Mouse (Mus musculus) liver, embryonic 13.5 days (tissue): Measurements from ENCODE around the gene Sbf2. TPM values are rescaled to one million over a fixed set of nuclear protein-coding genes. Genes with fewer than 3 reads are reported as not detected.
"Not testable (repeated sequence)": the region's sequence is repeated elsewhere in the genome, so short reads cannot be mapped to it uniquely, and the experiment has no call there.

Experiments
- ATAC-seq: fragments of 200-750 bp; cut with Nextera tagmentation; 2 replicates; pipeline ENCODE4 v1.8.0; 2017; ENCODE audit warnings: low read depth, mild to moderate bottlenecking, moderate number of reproducible peaks, moderate library complexity
- DNase-seq: peaks from one replicate; pipeline ENCODE4 v3.0.0; 2022
- H3K27ac ChIP-seq: fragments of 300-500 bp; sonication (generic); 2 replicates; pipeline ENCODE4 v1.5.1; 2015; ENCODE audit warnings: moderate library complexity, mild to moderate bottlenecking, inconsistent platforms
- H3K27me3 ChIP-seq: fragments of 300-500 bp; sonication (generic); 2 replicates; pipeline ENCODE4 v1.6.1; 2015; ENCODE audit warnings: mild to moderate bottlenecking, inconsistent platforms
- H3K36me3 ChIP-seq: fragments of 300-500 bp; sonication (generic); 2 replicates; pipeline ENCODE4 v1.6.1; 2015; ENCODE audit warnings: mild to moderate bottlenecking, inconsistent platforms
- H3K4me1 ChIP-seq: fragments of 300-500 bp; sonication (generic); replicated peaks from 2 replicates; pipeline ENCODE4 v1.6.1; 2015; ENCODE audit warnings: inconsistent platforms
- H3K4me2 ChIP-seq: fragments of 300-500 bp; sonication (generic); 2 replicates; pipeline ENCODE4 v1.6.1; 2015; ENCODE audit warnings: inconsistent platforms, mild to moderate bottlenecking, moderate library complexity
- H3K4me3 ChIP-seq: fragments of 300-500 bp; sonication (generic); replicated peaks from 2 replicates; pipeline ENCODE4 v1.5.1; 2015; ENCODE audit warnings: mild to moderate bottlenecking, inconsistent platforms
- H3K9ac ChIP-seq: fragments of 300-500 bp; sonication (generic); 2 replicates; pipeline ENCODE4 v1.6.1; 2015; ENCODE audit warnings: mild to moderate bottlenecking, inconsistent platforms
- H3K9me3 ChIP-seq: fragments of 300-500 bp; sonication (generic); replicated peaks from 2 replicates; pipeline ENCODE4 v1.6.1; 2016; ENCODE audit warnings: inconsistent platforms
- WGBS: fragments of 180-500 bp; shearing (Covaris S2); methylation state at CpG from one replicate; pipeline ENCODE4 v1.1.7; 2015; ENCODE audit not compliant: insufficient replicate concordance; 5-methylcytosine and 5-hydroxymethylcytosine counted together
- polyA plus RNA-seq: library from polyadenylated mRNA; unstranded; fragments of >200 nt; fragmentation: Nextera tagmentation; extraction: Ambion mirVana; gene quantifications from 2 replicates; pipeline ENCODE4 v1.2.1, GENCODE M21; 2015

Sbf2 gene
- polyA plus RNA-seq, 1 experiment from 2014 or later: 5.3 TPM

GRCm38 (mm10) chr7:110615151-110615631, 469 bp upstream of the Sbf2 start:
- DNase-seq: no peak
- under 1% methylated on average over 20 of the region's 20 CpGs for WGBS

GRCm38 (mm10) chr7:110613381-110614132, 1.2 kb downstream of the Sbf2 start:
- Histone ChIP-seq H3K4me1 (peaks cover 23% of the 10 kb centered on the region), H3K4me2 (peak overlapping the region; percentile 70), H3K36me3 (no peaks in the 10 kb centered on the region), H3K9me3 (no peaks in the 10 kb centered on the region), H3K27me3 (peaks cover 73% of the 10 kb centered on the region), H3K4me3 (peak overlapping the region; percentile 64), H3K27ac (peak overlapping the region; percentile 83), H3K9ac (0 out of 2 replicates have a peak overlapping the region, but pooled peaks have one; percentile 67)
- DNase-seq (no peak), ATAC-seq (no peak)
- WGBS: 5% methylated on average over 17 of the region's 17 CpGs

More at GRCm38 (mm10) chr7:110615151-110615631, 469 bp upstream of the Sbf2 start:
- no peaks in the 10 kb centered on the region for H3K36me3 ChIP-seq
- H3K4me2 ChIP-seq: peak overlapping the region; percentile 70
- H3K27ac ChIP-seq: peak overlapping the region; percentile 83
- H3K9me3 ChIP-seq: no peaks in the 10 kb centered on the region
- peak overlapping the region; percentile 67 for H3K9ac ChIP-seq
- peaks cover 88% of the 10 kb centered on the region for H3K27me3 ChIP-seq
- peak overlapping the region; percentile 64 for H3K4me3 ChIP-seq
- peaks cover 33% of the 10 kb centered on the region for H3K4me1 ChIP-seq
- ATAC-seq: no peak

GRCm38 (mm10) chr7:110606906-110607305, 7.8 kb downstream of the Sbf2 start:
- Histone ChIP-seq H3K9me3 (no peaks in the 10 kb centered on the region), H3K4me3 (no peak overlapping the region), H3K4me1 (no peaks in the 10 kb centered on the region), H3K27ac (no peak overlapping the region), H3K27me3 (peaks cover 8% of the 10 kb centered on the region), H3K9ac (no peak overlapping the region), H3K36me3 (no peaks in the 10 kb centered on the region), H3K4me2 (no peak overlapping the region)
- DNase-seq (no peak), ATAC-seq (no peak)
- 63% methylated on average over 1 of the region's 1 CpGs for WGBS

DNA sequence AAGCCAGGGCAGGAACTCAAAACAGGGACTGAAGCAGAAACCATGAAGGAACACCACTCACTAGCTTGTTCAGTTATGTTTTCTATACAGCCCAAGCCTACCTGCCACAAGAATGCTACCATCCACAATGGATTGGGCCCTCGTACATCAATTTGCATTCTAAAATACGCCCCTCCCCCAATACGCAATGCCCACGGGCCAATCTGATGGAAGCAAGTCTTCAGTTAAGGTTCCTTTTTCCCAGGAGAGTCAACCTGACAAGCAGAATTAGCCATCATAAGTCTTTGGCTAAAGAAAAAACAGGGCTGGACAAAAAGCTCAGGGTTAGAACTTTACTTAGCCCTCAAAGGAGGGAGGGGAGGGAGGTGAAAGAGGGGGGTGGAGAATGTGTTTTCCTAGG, 9.2 kb downstream of the Sbf2 start:
- Histone ChIP-seq H3K4me1 (no peaks in the 10 kb centered on the region), H3K4me2 (no peak overlapping the region), H3K9me3 (no peaks in the 10 kb centered on the region), H3K36me3 (no peaks in the 10 kb centered on the region), H3K9ac (no peak overlapping the region), H3K4me3 (no peak overlapping the region), H3K27ac (no peak overlapping the region), H3K27me3 (no peaks in the 10 kb centered on the region)
- DNase-seq: no peak
- ATAC-seq: no peak
- 68% methylated on average over 4 of the region's 4 CpGs for WGBS

GRCm38 (mm10) chr7:110597141-110597540, 17.6 kb downstream of the Sbf2 start:
- H3K27me3 ChIP-seq: no peaks in the 10 kb centered on the region
- WGBS: 82% methylated on average over 1 of the region's 1 CpGs
- no peak overlapping the region for H3K4me2 ChIP-seq
- H3K4me3 ChIP-seq: no peak overlapping the region
- DNase-seq: no peak
- no peaks in the 10 kb centered on the region for H3K4me1 ChIP-seq
- no peak overlapping the region for H3K9ac ChIP-seq
- H3K36me3 ChIP-seq: no peaks in the 10 kb centered on the region
- H3K9me3 ChIP-seq: no peaks in the 10 kb centered on the region
- H3K27ac ChIP-seq: no peak overlapping the region
- ATAC-seq: no peak

- not testable (repeated sequence) for H3K4me3 ChIP-seq
- 59% methylated on average over 3 of the region's 3 CpGs for WGBS
These were observed 20.7 kb downstream of the Sbf2 start for GRCm38 (mm10) chr7:110593991-110594390.

GRCm38 (mm10) chr7:110587721-110588120, 27.0 kb downstream of the Sbf2 start:
- Histone ChIP-seq H3K27me3 (no peaks in the 10 kb centered on the region), H3K27ac (no peak overlapping the region), H3K4me3 (no peak overlapping the region), H3K4me1 (no peaks in the 10 kb centered on the region), H3K36me3 (no peaks in the 10 kb centered on the region), H3K4me2 (no peak overlapping the region), H3K9me3 (no peaks in the 10 kb centered on the region), H3K9ac (no peak overlapping the region)
- ATAC-seq (no peak), DNase-seq (no peak)
- WGBS: 45% methylated on average over 1 of the region's 1 CpGs

More at GRCm38 (mm10) chr7:110593991-110594390, 20.7 kb downstream of the Sbf2 start:
- not testable (repeated sequence) for DNase-seq, ATAC-seq, H3K9ac ChIP-seq, H3K27ac ChIP-seq, H3K36me3 ChIP-seq, H3K9me3 ChIP-seq, H3K4me2 ChIP-seq, H3K27me3 ChIP-seq, H3K4me1 ChIP-seq

- H3K27me3 ChIP-seq: no peaks in the 10 kb centered on the region
- DNase-seq: no peak
- no peaks in the 10 kb centered on the region for H3K36me3 ChIP-seq
- no peak overlapping the region for H3K27ac ChIP-seq
- WGBS: 70% methylated on average over 2 of the region's 2 CpGs
- H3K4me1 ChIP-seq: no peaks in the 10 kb centered on the region
- no peak for ATAC-seq
- no peak overlapping the region for H3K4me2 ChIP-seq
- no peaks in the 10 kb centered on the region for H3K9me3 ChIP-seq
- no peak overlapping the region for H3K9ac ChIP-seq
- no peak overlapping the region for H3K4me3 ChIP-seq
These were observed 29.5 kb downstream of the Sbf2 start for GRCm38 (mm10) chr7:110585250-110585649.

GRCm38 (mm10) chr7:110584159-110584558, 30.6 kb downstream of the Sbf2 start:
- no peak for DNase-seq
- no peak overlapping the region for H3K4me2 ChIP-seq
- WGBS: 31% methylated on average over 2 of the region's 2 CpGs
- H3K4me3 ChIP-seq: no peak overlapping the region
- no peaks in the 10 kb centered on the region for H3K27me3 ChIP-seq
- H3K9me3 ChIP-seq: no peaks in the 10 kb centered on the region
- no peaks in the 10 kb centered on the region for H3K4me1 ChIP-seq
- H3K27ac ChIP-seq: no peak overlapping the region
- H3K9ac ChIP-seq: no peak overlapping the region
- no peaks in the 10 kb centered on the region for H3K36me3 ChIP-seq
- ATAC-seq: no peak

DNA sequence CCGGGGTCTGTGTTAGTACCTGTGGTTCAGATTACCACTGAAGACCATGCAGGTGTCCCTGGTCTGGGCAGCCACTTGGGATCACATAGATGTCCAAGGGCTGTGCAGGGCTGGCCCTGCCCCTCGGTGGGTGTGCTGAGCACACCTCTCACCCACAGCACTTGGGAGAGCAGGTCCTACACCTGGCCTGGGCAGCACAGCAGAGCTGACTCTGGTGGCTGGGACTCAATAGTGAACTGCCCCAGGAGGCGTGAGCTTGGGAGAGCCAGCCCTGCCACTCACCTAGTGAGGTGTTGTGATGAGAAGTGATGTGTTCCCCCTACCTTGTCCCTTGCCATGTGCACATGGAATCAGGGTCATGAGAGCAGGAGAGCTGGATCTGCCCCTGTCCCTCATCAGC, 31.0 kb downstream of the Sbf2 start:
- Histone ChIP-seq H3K27me3 (no peaks in the 10 kb centered on the region), H3K9ac (no peak overlapping the region), H3K27ac (no peak overlapping the region), H3K9me3 (no peaks in the 10 kb centered on the region), H3K4me2 (no peak overlapping the region), H3K36me3 (no peaks in the 10 kb centered on the region), H3K4me3 (no peak overlapping the region), H3K4me1 (no peaks in the 10 kb centered on the region)
- no peak for DNase-seq
- ATAC-seq: no peak
- WGBS: 58% methylated on average over 3 of the region's 3 CpGs

- no peak for ATAC-seq
- H3K27ac ChIP-seq: no peak overlapping the region
- H3K4me3 ChIP-seq: no peak overlapping the region
- no peak overlapping the region for H3K4me2 ChIP-seq
- H3K9me3 ChIP-seq: no peaks in the 10 kb centered on the region
- DNase-seq: no peak
- no peak overlapping the region for H3K9ac ChIP-seq
- H3K4me1 ChIP-seq: no peaks in the 10 kb centered on the region
- H3K36me3 ChIP-seq: no peaks in the 10 kb centered on the region
- no peaks in the 10 kb centered on the region for H3K27me3 ChIP-seq
- 56% methylated on average over 4 of the region's 4 CpGs for WGBS
These were observed 48.7 kb downstream of the Sbf2 start for GRCm38 (mm10) chr7:110565815-110566549.
